Mouse (Mus musculus): ENCODE measurements around the gene Eno3. TPM values are rescaled to one million over a fixed set of nuclear protein-coding genes. Genes with fewer than 3 reads are reported as not detected.
A peak's percentile ranks its signal among the peaks of the same experiment; 100 is the strongest.

Gene Eno3
- polyA plus RNA-seq, 1 experiment from 2014 or later: 72.9 TPM

- peaks cover 31% of the 10 kb centered on the region for H3K36me3 ChIP-seq (replicated peaks)
- under 1% methylated on average over 34 of the region's 34 CpGs for WGBS
- DNase-seq (ENCODE audit: low spot score): peak; percentile 72
These were observed 43.6 kb downstream of the Eno3 start for GRCm38 (mm10) chr11:70700613-70701012.

GRCm38 (mm10) chr11:70701221-70701955, 44.4 kb downstream of the Eno3 start:
- Histone ChIP-seq H3K27me3 (replicated peaks; ENCODE audit: low read depth, poor library complexity, severe bottlenecking) (no peaks in the 10 kb centered on the region), H3K36me3 (replicated peaks) (peaks cover 39% of the 10 kb centered on the region), H3K4me3 (peak overlapping the region; percentile 93), H3K9me3 (no peaks in the 10 kb centered on the region), H3K27ac (replicated peaks) (peak overlapping the region; percentile 95), H3K4me1 (peaks cover 30% of the 10 kb centered on the region)
- 16% methylated on average over 10 of the region's 10 CpGs for WGBS
- DNase-seq (ENCODE audit: low spot score): no peak

More at GRCm38 (mm10) chr11:70700613-70701012, 43.6 kb downstream of the Eno3 start:
- Histone ChIP-seq H3K27ac (replicated peaks) (peak overlapping the region; percentile 95), H3K9me3 (no peaks in the 10 kb centered on the region), H3K4me1 (peaks cover 30% of the 10 kb centered on the region), H3K27me3 (replicated peaks; ENCODE audit: low read depth, poor library complexity, severe bottlenecking) (no peaks in the 10 kb centered on the region), H3K4me3 (peak overlapping the region; percentile 93)

- Histone ChIP-seq H3K4me3 (peak overlapping the region; percentile 93), H3K27me3 (replicated peaks; ENCODE audit: low read depth, poor library complexity, severe bottlenecking) (no peaks in the 10 kb centered on the region), H3K9me3 (no peaks in the 10 kb centered on the region), H3K4me1 (peaks cover 30% of the 10 kb centered on the region), H3K36me3 (replicated peaks) (peaks cover 46% of the 10 kb centered on the region), H3K27ac (replicated peaks) (no peak overlapping the region)
- 77% methylated on average over 6 of the region's 6 CpGs for WGBS
- DNase-seq (ENCODE audit: low spot score): no peak
These were observed 45.2 kb downstream of the Eno3 start for GRCm38 (mm10) chr11:70701984-70702733.

- H3K4me1 ChIP-seq: peaks cover 30% of the 10 kb centered on the region
- no peak for DNase-seq (ENCODE audit: low spot score)
- no peaks in the 10 kb centered on the region for H3K9me3 ChIP-seq
- 68% methylated on average over 6 of the region's 6 CpGs for WGBS
- no peak overlapping the region for H3K27ac ChIP-seq (replicated peaks)
- peaks cover 53% of the 10 kb centered on the region for H3K36me3 ChIP-seq (replicated peaks)
- no peaks in the 10 kb centered on the region for H3K27me3 ChIP-seq (replicated peaks; ENCODE audit: low read depth, poor library complexity, severe bottlenecking)
- peak overlapping the region; percentile 93; the same call in 1 of the 2 replicates for H3K4me3 ChIP-seq
These were observed 45.8 kb downstream of the Eno3 start for GRCm38 (mm10) chr11:70702781-70703180.

- no peaks in the 10 kb centered on the region for H3K27me3 ChIP-seq (replicated peaks; ENCODE audit: low read depth, poor library complexity, severe bottlenecking)
- no peak for DNase-seq (ENCODE audit: low spot score)
- no peaks in the 10 kb centered on the region for H3K9me3 ChIP-seq
- H3K36me3 ChIP-seq (replicated peaks): peaks cover 86% of the 10 kb centered on the region
- no peak overlapping the region for H3K4me3 ChIP-seq
- H3K27ac ChIP-seq (replicated peaks): no peak overlapping the region
- H3K4me1 ChIP-seq: peaks cover 18% of the 10 kb centered on the region
- WGBS: 79% methylated on average over 3 of the region's 3 CpGs
These were observed 49.1 kb downstream of the Eno3 start for GRCm38 (mm10) chr11:70706127-70706526.

GRCm38 (mm10) chr11:70711026-70711425, 54.0 kb downstream of the Eno3 start:
- 93% methylated on average over 10 of the region's 10 CpGs for WGBS
- DNase-seq (ENCODE audit: low spot score): no peak
- Histone ChIP-seq H3K4me1 (no peaks in the 10 kb centered on the region), H3K4me3 (no peak overlapping the region), H3K27ac (replicated peaks) (no peak overlapping the region), H3K36me3 (replicated peaks) (peaks cover 90% of the 10 kb centered on the region), H3K9me3 (no peaks in the 10 kb centered on the region), H3K27me3 (replicated peaks; ENCODE audit: low read depth, poor library complexity, severe bottlenecking) (no peaks in the 10 kb centered on the region)

Small RNAs within 50 kb of the gene (microRNA-seq; reads per million reads assigned to microRNA genes)
- gene Mir6925: not detected

Other genes with a start within 250 kb of the Eno3 start
- gene Pelp1, start 247.2 kb upstream of the Eno3 start, polyA plus RNA-seq (2016; fragmentation: Nextera tagmentation; extraction: Ambion mirVana): 60.7 and 62.0 TPM in 2 replicates
- gene Arrb2, start 224.6 kb upstream of the Eno3 start, polyA plus RNA-seq (2016; fragmentation: Nextera tagmentation; extraction: Ambion mirVana): 28.4 and 29.4 TPM in 2 replicates
- 44.1 TPM in 2 replicates for gene Med11, start 205.3 kb upstream of the Eno3 start, polyA plus RNA-seq (2016; fragmentation: Nextera tagmentation; extraction: Ambion mirVana)
- gene Zmynd15, start 197.8 kb upstream of the Eno3 start, polyA plus RNA-seq (2016; fragmentation: Nextera tagmentation; extraction: Ambion mirVana): 0.16 and 0.45 TPM in 2 replicates
- gene Cxcl16, start 197.2 kb upstream of the Eno3 start, polyA plus RNA-seq (2016; fragmentation: Nextera tagmentation; extraction: Ambion mirVana): 0.39 and 0.65 TPM in 2 replicates
- 0.35 and 0.77 TPM in 2 replicates for gene Tm4sf5, start 152.0 kb upstream of the Eno3 start, polyA plus RNA-seq (2016; fragmentation: Nextera tagmentation; extraction: Ambion mirVana)
- gene Vmo1, start 142.6 kb upstream of the Eno3 start, polyA plus RNA-seq (2016; fragmentation: Nextera tagmentation; extraction: Ambion mirVana): not detected in 2 replicates
- gene Gltpd2, start 138.0 kb upstream of the Eno3 start, polyA plus RNA-seq (2016; fragmentation: Nextera tagmentation; extraction: Ambion mirVana): 0.43 and 0.44 TPM in 2 replicates
- 1,123 and 1,132 TPM in 2 replicates for gene Psmb6, start 131.8 kb upstream of the Eno3 start, polyA plus RNA-seq (2016; fragmentation: Nextera tagmentation; extraction: Ambion mirVana)
- not detected in 2 replicates for gene Gm40193, start 124.3 kb upstream of the Eno3 start, polyA plus RNA-seq (2016; fragmentation: Nextera tagmentation; extraction: Ambion mirVana)
- gene Pld2, start 117.1 kb upstream of the Eno3 start, polyA plus RNA-seq (2016; fragmentation: Nextera tagmentation; extraction: Ambion mirVana): 3.2 and 3.7 TPM in 2 replicates
- gene Mink1, start 94.3 kb upstream of the Eno3 start, polyA plus RNA-seq (2016; fragmentation: Nextera tagmentation; extraction: Ambion mirVana): 14.6 and 15.2 TPM in 2 replicates
- not detected in 2 replicates for gene 4930544D05Rik, start 41.4 kb upstream of the Eno3 start, polyA plus RNA-seq (2016; fragmentation: Nextera tagmentation; extraction: Ambion mirVana)
- gene Chrne, start 38.0 kb upstream of the Eno3 start, polyA plus RNA-seq (2016; fragmentation: Nextera tagmentation; extraction: Ambion mirVana): not detected in 2 replicates
- 0.26 and 0.76 TPM in 2 replicates for gene Gp1ba, start 18.1 kb upstream of the Eno3 start, polyA plus RNA-seq (2016; fragmentation: Nextera tagmentation; extraction: Ambion mirVana)
- gene Rnf167, start 10.0 kb upstream of the Eno3 start, polyA plus RNA-seq (2016; fragmentation: Nextera tagmentation; extraction: Ambion mirVana): 89.7 and 91.9 TPM in 2 replicates
- 135 and 137 TPM in 2 replicates for gene Slc25a11, start 9.7 kb upstream of the Eno3 start, polyA plus RNA-seq (2016; fragmentation: Nextera tagmentation; extraction: Ambion mirVana)
- 2,153 and 2,165 TPM in 2 replicates for gene Pfn1, start 2.6 kb upstream of the Eno3 start, polyA plus RNA-seq (2016; fragmentation: Nextera tagmentation; extraction: Ambion mirVana)
- gene Spag7, start 12.2 kb downstream of the Eno3 start, polyA plus RNA-seq (2016; fragmentation: Nextera tagmentation; extraction: Ambion mirVana): 181 and 185 TPM in 2 replicates
- 10.5 and 10.9 TPM in 2 replicates for gene Camta2, start 30.9 kb downstream of the Eno3 start, polyA plus RNA-seq (2016; fragmentation: Nextera tagmentation; extraction: Ambion mirVana)
- 0.69 and 0.99 TPM in 2 replicates for gene Inca1, start 43.0 kb downstream of the Eno3 start, polyA plus RNA-seq (2016; fragmentation: Nextera tagmentation; extraction: Ambion mirVana)
- gene Kif1c, start 43.3 kb downstream of the Eno3 start, polyA plus RNA-seq (2016; fragmentation: Nextera tagmentation; extraction: Ambion mirVana): 1.6 and 2.0 TPM in 2 replicates
- gene Zfp3, start 107.0 kb downstream of the Eno3 start, polyA plus RNA-seq (2016; fragmentation: Nextera tagmentation; extraction: Ambion mirVana): 4.7 and 5.7 TPM in 2 replicates
- not detected in 2 replicates for gene Scimp, start 155.4 kb downstream of the Eno3 start, polyA plus RNA-seq (2016; fragmentation: Nextera tagmentation; extraction: Ambion mirVana)
- 36.5 and 39.6 TPM in 2 replicates for gene Rabep1, start 187.6 kb downstream of the Eno3 start, polyA plus RNA-seq (2016; fragmentation: Nextera tagmentation; extraction: Ambion mirVana)

Data from embryonic facial prominence, embryonic 10.5 days (tissue).